Mouse (Mus musculus) lung, adult 2 months (tissue): Measurements from ENCODE around the gene Pde6c.

Source experiments
- CTCF ChIP-seq: fragments of 200-500 bp; IDR thresholded peaks from 2 replicates; pipeline ENCODE4 v1.5.1; 2011; ENCODE audit warnings: mild to moderate bottlenecking, low read length, control low read depth; ENCODE audit not compliant: insufficient read depth
- POLR2A ChIP-seq: fragments of 200-500 bp; IDR thresholded peaks from 2 replicates; pipeline ENCODE4 v1.6.1; 2011; ENCODE audit warnings: low read depth, mild to moderate bottlenecking, control low read depth, low read length, borderline replicate concordance; ENCODE audit errors: extremely low read depth

- TF ChIP-seq CTCF = no peak
- no peak for TF ChIP-seq POLR2A
Observed at GRCm38 (mm10) chr19:38143540-38144271, 11.1 kb downstream of the Pde6c start.
